Mouse (Mus musculus) midbrain, embryonic 12.5 days (tissue): ENCODE data around the gene Lgmn. TPM values are rescaled to one million over a fixed set of nuclear protein-coding genes. Genes with fewer than 3 reads are reported as not detected.

Experiments used
- ATAC-seq: fragments of 200-750 bp; cut with Nextera tagmentation; 2 replicates; pipeline ENCODE4 v1.8.0; 2017; ENCODE audit warnings: low read depth, moderate TSS enrichment, moderate library complexity; ENCODE audit not compliant: low FRiP score
- H3K27ac ChIP-seq: fragments of 300-500 bp; sonication (generic); replicated peaks from 2 replicates; pipeline ENCODE4 v1.5.1; 2016; ENCODE audit warnings: mild to moderate bottlenecking
- H3K27me3 ChIP-seq: fragments of 300-500 bp; sonication (generic); 2 replicates; pipeline ENCODE4 v1.6.1; 2016; ENCODE audit warnings: mild to moderate bottlenecking
- H3K36me3 ChIP-seq: fragments of 300-500 bp; sonication (generic); 2 replicates; pipeline ENCODE4 v1.6.1; 2016
- H3K4me1 ChIP-seq: fragments of 300-500 bp; sonication (generic); 2 replicates; pipeline ENCODE4 v1.6.1; 2016
- H3K4me2 ChIP-seq: fragments of 300-500 bp; sonication (generic); replicated peaks from 2 replicates; pipeline ENCODE4 v1.6.1; 2016; ENCODE audit warnings: mild to moderate bottlenecking, moderate library complexity
- H3K4me3 ChIP-seq: fragments of 300-500 bp; sonication (generic); 2 replicates; pipeline ENCODE4 v1.5.1; 2016; ENCODE audit warnings: mild to moderate bottlenecking
- H3K9ac ChIP-seq: fragments of 300-500 bp; sonication (generic); replicated peaks from 2 replicates; pipeline ENCODE4 v1.6.1; 2016; ENCODE audit warnings: mild to moderate bottlenecking, moderate library complexity
- H3K9me3 ChIP-seq: fragments of 300-500 bp; sonication (generic); 2 replicates; pipeline ENCODE4 v1.6.1; 2016; ENCODE audit warnings: mild to moderate bottlenecking
- WGBS: fragments of 180-500 bp; shearing (Covaris S2); methylation state at CpG from one replicate; pipeline ENCODE4 v1.1.7; 2016; 5-methylcytosine and 5-hydroxymethylcytosine counted together
- polyA plus RNA-seq: library from polyadenylated mRNA; unstranded; fragments of >200 nt; fragmentation: Nextera tagmentation; extraction: Ambion mirVana; gene quantifications from 2 replicates; pipeline ENCODE4 v1.2.1, GENCODE M21; 2016

The Lgmn gene
- polyA plus RNA-seq, 1 experiment from 2014 or later = 61.7 TPM

DNA sequence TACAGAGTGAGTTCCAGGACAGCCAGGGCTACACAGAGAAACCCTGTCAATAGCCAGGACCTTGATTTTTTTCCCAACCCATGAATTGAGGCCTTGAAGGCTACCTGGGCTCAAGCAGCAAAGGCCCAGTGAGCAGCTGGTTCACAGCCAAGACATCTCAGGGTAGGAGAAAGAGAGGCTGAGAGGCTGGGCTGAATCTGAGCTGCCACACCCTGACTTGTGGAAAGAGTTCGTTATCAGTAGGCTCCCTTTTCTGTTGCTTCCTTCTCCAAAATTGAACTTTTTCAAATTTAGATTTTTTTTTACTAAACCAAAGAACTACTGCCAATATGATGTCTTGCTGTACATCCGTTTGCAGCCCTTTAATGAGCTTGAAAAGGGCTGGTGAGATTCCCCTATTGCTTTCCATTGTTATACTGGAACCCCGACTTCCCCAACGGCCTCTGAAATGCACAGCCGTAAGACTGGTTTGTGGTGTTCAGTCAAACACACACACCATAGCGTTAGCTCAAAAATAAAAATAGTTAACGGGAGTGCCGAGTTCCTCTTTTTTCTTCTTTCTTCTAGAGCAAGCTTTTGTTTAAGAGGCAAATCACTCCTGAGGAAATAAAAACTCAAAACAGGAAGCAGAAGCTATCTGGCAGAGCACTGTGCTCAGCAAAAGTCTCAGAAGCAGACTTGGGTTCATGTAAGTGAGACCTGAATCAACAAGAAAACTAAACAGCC lies 11.7 kb upstream of the Lgmn start:
- H3K27ac ChIP-seq = no peak overlapping the region
- no peak for ATAC-seq
- H3K9ac ChIP-seq = no peak overlapping the region
- H3K27me3 ChIP-seq = no peaks in the 10 kb centered on the region
- no peaks in the 10 kb centered on the region for H3K36me3 ChIP-seq
- H3K9me3 ChIP-seq = no peaks in the 10 kb centered on the region
- no peak overlapping the region for H3K4me2 ChIP-seq
- H3K4me1 ChIP-seq = no peaks in the 10 kb centered on the region
- no peak overlapping the region for H3K4me3 ChIP-seq
- WGBS = 81% methylated on average over 8 of the region's 8 CpGs

DNA sequence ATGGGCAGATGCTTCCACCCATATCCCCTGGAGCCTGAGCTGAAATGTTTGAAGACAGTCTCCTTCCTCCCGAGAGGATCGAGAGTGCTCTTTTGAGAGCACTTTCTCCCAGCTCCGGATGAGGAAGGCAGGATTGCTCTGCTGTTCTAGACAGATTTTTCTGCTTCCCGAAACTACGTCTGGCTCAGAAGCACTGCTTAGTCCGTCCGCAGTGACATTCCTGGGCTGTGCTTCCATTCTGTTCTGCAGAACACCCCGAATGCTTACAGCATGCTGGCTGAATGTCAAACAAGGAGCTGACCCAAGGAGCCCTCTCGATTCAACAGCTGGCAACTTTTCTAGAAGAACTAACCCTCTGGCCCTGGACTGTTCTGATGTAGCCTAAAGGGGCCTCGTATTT lies 10.8 kb upstream of the Lgmn start:
- Histone ChIP-seq H3K27me3 (no peaks in the 10 kb centered on the region), H3K36me3 (no peaks in the 10 kb centered on the region), H3K4me2 (no peak overlapping the region), H3K9ac (no peak overlapping the region), H3K9me3 (no peaks in the 10 kb centered on the region), H3K4me1 (no peaks in the 10 kb centered on the region), H3K4me3 (no peak overlapping the region), H3K27ac (no peak overlapping the region)
- 78% methylated on average over 10 of the region's 10 CpGs for WGBS
- ATAC-seq = no peak

DNA sequence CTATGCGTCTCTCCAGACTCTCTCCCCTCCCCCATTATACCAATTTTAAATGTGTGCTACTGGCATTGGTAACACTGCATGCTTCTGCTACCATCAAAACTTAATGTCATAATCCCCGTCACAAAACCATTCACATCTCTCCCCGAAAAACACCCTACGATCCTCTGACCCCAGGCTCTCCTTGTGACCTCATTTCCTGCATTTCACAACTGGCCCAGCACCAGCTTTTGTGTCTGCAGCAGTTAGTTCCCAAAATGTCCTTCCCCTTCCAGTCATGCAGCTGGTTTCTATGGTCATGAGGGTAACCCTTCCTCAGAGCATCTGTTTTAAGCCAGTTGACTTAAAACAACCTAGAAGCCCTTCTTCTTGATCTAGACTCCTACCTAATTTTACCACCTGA lies 5.8 kb upstream of the Lgmn start:
- Histone ChIP-seq H3K36me3 (no peaks in the 10 kb centered on the region), H3K9me3 (no peaks in the 10 kb centered on the region), H3K4me1 (no peaks in the 10 kb centered on the region), H3K27ac (no peak overlapping the region), H3K27me3 (no peaks in the 10 kb centered on the region), H3K4me2 (no peak overlapping the region), H3K9ac (no peak overlapping the region), H3K4me3 (no peak overlapping the region)
- WGBS = 79% methylated on average over 4 of the region's 4 CpGs
- no peak for ATAC-seq

DNA sequence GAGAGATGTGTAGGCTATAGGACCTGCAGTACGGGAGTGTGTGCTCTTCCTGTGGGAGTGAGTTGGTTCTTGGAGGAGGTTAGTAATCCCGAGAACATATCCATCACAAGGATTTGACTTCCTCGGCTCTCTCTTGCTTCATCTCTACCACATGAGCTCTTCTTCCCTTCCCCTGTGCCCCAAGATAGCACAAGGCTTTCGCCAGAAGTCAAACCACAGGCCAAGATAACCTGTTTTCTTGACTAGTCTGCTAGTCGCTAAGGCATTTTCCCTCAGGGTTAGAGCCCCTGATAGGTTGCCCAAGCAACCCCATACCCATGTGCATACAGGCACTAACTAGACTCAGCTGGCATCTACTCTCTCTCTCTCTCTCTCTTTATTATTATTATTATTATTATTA lies 4.1 kb upstream of the Lgmn start:
- no peak overlapping the region for H3K4me3 ChIP-seq
- WGBS = 87% methylated on average over 5 of the region's 5 CpGs
- peaks cover 4% of the 10 kb centered on the region; the same call in 1 of the 2 replicates for H3K4me1 ChIP-seq
- H3K4me2 ChIP-seq = no peak overlapping the region
- no peak overlapping the region for H3K9ac ChIP-seq
- H3K36me3 ChIP-seq = no peaks in the 10 kb centered on the region
- no peaks in the 10 kb centered on the region for H3K9me3 ChIP-seq
- no peak for ATAC-seq
- H3K27ac ChIP-seq = no peak overlapping the region
- no peaks in the 10 kb centered on the region for H3K27me3 ChIP-seq

DNA sequence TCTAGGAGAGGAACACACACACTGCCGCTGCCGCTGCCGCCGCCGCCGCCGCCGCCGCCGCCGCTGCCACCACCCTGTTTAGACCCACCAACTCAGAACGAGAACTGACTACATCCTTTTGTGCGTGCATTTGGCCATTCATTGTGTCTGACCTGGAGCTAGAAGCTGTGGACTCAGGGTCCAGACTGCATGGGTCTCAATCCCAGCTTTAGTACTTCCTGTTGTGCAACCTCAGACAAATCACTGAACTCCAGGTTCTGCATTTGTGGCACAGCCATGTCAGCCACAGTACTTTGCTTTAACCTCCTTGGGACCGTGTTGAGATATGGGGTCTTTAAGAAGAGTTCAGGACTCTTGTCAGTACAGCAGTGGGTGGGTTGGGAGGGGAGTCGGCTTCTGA lies 3.0 kb upstream of the Lgmn start:
- H3K9ac ChIP-seq = no peak overlapping the region
- H3K4me3 ChIP-seq = no peak overlapping the region
- peaks cover 9% of the 10 kb centered on the region; the same call in 1 of the 2 replicates for H3K4me1 ChIP-seq
- 93% methylated on average over 15 of the region's 15 CpGs for WGBS
- no peak overlapping the region for H3K27ac ChIP-seq
- ATAC-seq = no peak
- no peaks in the 10 kb centered on the region for H3K9me3 ChIP-seq
- no peaks in the 10 kb centered on the region for H3K27me3 ChIP-seq
- no peaks in the 10 kb centered on the region for H3K36me3 ChIP-seq
- no peak overlapping the region for H3K4me2 ChIP-seq

DNA sequence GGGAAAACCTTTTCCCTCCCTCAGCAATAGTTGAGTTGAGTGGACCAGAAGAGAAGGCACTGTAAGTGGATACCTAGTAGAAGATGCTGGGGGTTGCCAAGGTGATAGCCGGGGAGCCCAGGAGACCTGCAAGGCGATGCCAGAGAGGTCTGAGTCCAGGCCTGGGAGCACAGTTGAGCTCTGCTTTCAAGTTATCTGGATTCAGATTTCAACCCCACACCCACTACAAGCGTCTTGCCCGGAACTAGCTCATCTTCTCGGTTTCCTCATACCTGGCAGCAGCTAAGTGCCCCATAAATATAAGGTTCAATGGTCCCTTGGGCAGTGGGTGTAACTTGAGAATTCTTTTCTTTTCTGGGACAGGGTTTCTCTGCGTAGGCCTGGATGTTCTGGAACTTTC lies 1.5 kb upstream of the Lgmn start:
- no peak overlapping the region for H3K27ac ChIP-seq
- H3K4me1 ChIP-seq = peaks cover 9% of the 10 kb centered on the region; the same call in 1 of the 2 replicates
- no peak overlapping the region for H3K4me2 ChIP-seq
- H3K36me3 ChIP-seq = no peaks in the 10 kb centered on the region
- no peaks in the 10 kb centered on the region for H3K9me3 ChIP-seq
- H3K9ac ChIP-seq = no peak overlapping the region
- no peak overlapping the region for H3K4me3 ChIP-seq
- no peak for ATAC-seq
- WGBS = 88% methylated on average over 6 of the region's 6 CpGs
- no peaks in the 10 kb centered on the region for H3K27me3 ChIP-seq

DNA sequence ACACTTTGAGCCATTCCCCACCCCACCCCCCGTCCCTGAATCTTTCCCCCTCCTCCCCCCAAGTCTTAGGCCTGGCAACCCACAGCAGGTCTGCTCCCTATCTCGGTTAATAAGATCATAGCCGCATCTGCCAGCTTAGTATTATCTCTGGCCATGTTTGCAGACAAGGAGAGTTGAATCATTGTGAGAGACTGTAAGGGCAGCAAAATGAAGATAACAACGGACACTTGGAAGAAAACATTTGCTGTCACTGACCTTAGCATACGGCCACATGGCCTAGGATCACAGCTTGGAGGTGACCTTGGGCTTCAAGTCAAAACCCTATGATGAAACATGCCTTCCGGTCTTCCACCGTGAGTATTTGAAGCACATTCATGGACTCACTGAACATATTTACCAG lies 938 bp upstream of the Lgmn start:
- Histone ChIP-seq H3K9ac (no peak overlapping the region), H3K4me1 (peaks cover 9% of the 10 kb centered on the region; the same call in 1 of the 2 replicates), H3K27me3 (no peaks in the 10 kb centered on the region), H3K27ac (no peak overlapping the region), H3K9me3 (no peaks in the 10 kb centered on the region), H3K4me3 (no peak overlapping the region), H3K36me3 (no peaks in the 10 kb centered on the region), H3K4me2 (no peak overlapping the region)
- no peak for ATAC-seq
- WGBS = 90% methylated on average over 7 of the region's 7 CpGs

DNA sequence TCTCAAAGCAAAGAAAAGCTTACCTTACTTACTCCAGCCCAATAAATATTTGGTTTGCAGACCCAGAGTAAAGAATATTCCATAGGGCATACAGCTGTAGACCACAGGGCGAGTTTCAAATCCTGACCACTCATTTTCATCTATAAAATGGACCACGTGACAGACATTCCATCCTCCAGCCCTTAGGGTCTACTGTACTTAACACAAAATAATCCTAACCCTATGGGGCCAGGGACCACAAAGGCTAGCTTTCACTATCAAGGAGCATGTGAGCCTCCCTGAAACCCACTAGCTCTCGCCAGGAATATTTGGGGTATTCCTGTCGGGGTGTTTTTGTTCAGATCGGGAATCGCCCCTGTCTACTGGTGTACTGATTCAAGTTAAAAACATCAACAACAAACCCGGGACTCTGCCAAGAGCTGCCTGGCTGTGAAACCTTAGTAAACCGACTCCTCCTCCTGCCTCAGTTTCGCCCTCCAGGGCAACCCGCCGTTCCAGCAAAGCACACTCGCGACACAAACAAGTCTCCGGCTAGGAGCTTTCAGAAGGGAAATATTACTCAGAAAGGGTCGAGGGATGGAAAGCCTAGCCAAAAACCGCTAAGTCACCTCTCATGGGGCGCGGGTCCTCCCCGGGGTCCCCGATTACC lies 506 bp downstream of the Lgmn start:
- peak; percentile 39 for ATAC-seq
- 6% methylated on average over 20 of the region's 20 CpGs for WGBS

DNA sequence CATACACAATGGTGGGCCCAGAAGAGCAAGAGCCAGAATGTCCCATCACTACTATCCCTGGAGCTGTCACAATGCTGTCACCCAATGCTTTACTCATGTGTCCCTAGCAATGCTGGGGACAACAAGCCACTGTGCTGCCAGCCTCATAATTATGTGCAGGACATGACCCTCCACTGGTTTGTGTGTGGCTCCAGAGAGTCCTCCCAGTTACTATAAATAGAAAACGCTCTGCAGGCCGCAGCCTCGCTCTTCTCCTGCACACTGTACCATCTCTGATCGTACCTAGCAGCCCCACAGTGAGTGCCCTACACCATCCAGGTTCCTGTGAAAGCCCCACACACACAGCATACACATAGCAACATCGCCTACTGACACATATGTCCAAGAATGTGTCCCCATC lies 1.7 kb downstream of the Lgmn start:
- Histone ChIP-seq H3K9me3 (no peaks in the 10 kb centered on the region), H3K4me3 (no peak overlapping the region), H3K27ac (no peak overlapping the region), H3K4me1 (peaks cover 9% of the 10 kb centered on the region; the same call in 1 of the 2 replicates), H3K4me2 (0 out of 2 replicates have a peak overlapping the region, but pooled peaks have one; percentile 9), H3K9ac (no peak overlapping the region), H3K36me3 (no peaks in the 10 kb centered on the region), H3K27me3 (no peaks in the 10 kb centered on the region)
- WGBS = 92% methylated on average over 5 of the region's 5 CpGs
- no peak for ATAC-seq

More for the DNA sequence above, 506 bp downstream of the Lgmn start:
- Histone ChIP-seq H3K4me3 (peak overlapping the region; percentile 56), H3K4me1 (peaks cover 9% of the 10 kb centered on the region; the same call in 1 of the 2 replicates), H3K36me3 (no peaks in the 10 kb centered on the region), H3K27ac (no peak overlapping the region), H3K27me3 (no peaks in the 10 kb centered on the region), H3K9ac (peak overlapping the region; percentile 65), H3K9me3 (no peaks in the 10 kb centered on the region), H3K4me2 (peak overlapping the region; percentile 67)

DNA sequence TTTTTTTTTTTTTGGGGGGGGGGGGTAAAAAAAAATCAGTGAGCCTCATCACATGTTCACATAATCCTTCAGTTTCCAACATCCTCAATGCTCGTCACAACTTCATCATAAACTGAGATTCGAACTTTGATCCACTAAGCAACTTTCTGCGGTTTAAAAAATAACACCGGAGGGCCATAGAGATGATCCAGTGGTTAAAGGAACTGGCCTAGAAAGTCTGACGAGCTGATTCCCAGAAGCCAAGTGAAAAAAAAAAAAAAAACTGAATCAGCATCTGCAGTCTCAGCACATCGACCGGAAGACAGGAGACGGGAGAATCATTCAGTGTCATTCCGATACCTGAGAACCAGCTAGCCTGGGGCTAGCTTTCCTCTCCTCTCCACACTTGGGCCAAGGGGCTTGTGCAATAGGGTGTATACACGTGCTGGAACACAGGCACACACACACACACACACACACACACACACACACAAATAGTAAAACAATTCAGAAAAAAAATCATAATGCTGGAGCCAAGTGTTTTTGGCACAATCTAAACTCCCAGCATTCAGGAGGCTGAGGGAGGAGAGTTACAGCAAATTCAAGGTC lies 2.6 kb downstream of the Lgmn start:
- WGBS = 81% methylated on average over 10 of the region's 10 CpGs
- no peak overlapping the region for H3K4me2 ChIP-seq
- H3K4me3 ChIP-seq = no peak overlapping the region
- no peaks in the 10 kb centered on the region for H3K36me3 ChIP-seq
- no peak overlapping the region for H3K27ac ChIP-seq
- ATAC-seq = no peak
- H3K4me1 ChIP-seq = peaks cover 9% of the 10 kb centered on the region; the same call in 1 of the 2 replicates
- no peaks in the 10 kb centered on the region for H3K9me3 ChIP-seq
- no peaks in the 10 kb centered on the region for H3K27me3 ChIP-seq
- no peak overlapping the region for H3K9ac ChIP-seq

DNA sequence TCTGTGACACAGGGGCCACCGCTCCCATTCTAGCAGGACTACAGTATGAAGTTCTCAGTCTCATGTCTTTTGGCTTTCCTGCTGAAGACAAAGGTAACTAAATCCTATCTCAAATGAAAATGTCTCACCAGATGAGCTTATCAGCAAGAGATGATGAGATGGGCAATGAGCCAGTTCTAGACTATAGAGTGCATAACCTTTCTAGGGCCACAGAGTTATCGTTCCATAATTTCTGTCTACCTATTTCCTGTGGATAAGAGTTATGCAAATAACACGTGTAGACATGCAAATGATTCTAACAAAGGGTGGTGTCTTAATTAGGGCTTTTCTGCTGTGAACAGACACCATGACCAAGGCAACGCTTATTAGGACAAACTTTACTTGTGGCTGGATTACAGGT lies 5.5 kb downstream of the Lgmn start:
- no peaks in the 10 kb centered on the region for H3K36me3 ChIP-seq

DNA sequence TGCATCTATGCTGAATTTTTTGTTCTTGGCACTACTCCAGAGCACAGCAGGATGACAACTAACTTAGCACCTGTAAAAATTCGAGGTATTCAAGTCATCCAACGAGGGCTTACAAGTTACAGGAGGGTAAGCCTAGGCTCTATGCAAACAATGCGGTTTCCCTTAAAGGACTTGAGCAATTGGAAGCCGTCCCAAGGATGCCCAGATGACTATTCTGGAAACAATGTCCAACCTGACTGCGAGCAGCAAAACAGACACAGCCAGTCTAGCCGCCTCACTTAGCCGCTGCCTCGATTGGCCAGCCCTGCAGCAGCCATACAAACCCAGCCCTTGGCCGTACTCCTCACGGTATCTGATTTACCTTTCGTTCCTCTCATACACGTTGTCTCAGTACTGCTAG lies 7.4 kb downstream of the Lgmn start:
- Histone ChIP-seq H3K4me3 (no peak overlapping the region), H3K4me1 (no peaks in the 10 kb centered on the region), H3K27me3 (no peaks in the 10 kb centered on the region), H3K9me3 (no peaks in the 10 kb centered on the region), H3K9ac (no peak overlapping the region), H3K36me3 (no peaks in the 10 kb centered on the region), H3K4me2 (no peak overlapping the region), H3K27ac (no peak overlapping the region)
- WGBS = 86% methylated on average over 12 of the region's 12 CpGs
- ATAC-seq = no peak

More for the DNA sequence above, 5.5 kb downstream of the Lgmn start:
- no peak overlapping the region for H3K9ac ChIP-seq
- WGBS = 88% methylated on average over 4 of the region's 4 CpGs
- no peak for ATAC-seq
- H3K9me3 ChIP-seq = no peaks in the 10 kb centered on the region
- H3K4me2 ChIP-seq = no peak overlapping the region
- no peak overlapping the region for H3K27ac ChIP-seq
- no peaks in the 10 kb centered on the region for H3K27me3 ChIP-seq
- peaks cover 9% of the 10 kb centered on the region; the same call in 1 of the 2 replicates for H3K4me1 ChIP-seq
- no peak overlapping the region for H3K4me3 ChIP-seq
